Mouse (Mus musculus): ENCODE measurements around the gene En2.

Gene En2

GRCm38 (mm10) chr5:28161383-28161937 is 4.0 kb upstream of the En2 start:
- DNase-seq: no peak

- peak; percentile 60 for DNase-seq
Measured at GRCm38 (mm10) chr5:28161938-28162402, 3.5 kb upstream of the En2 start.

- DNase-seq: no peak
Measured at GRCm38 (mm10) chr5:28163926-28164325, 1.6 kb upstream of the En2 start.

GRCm38 (mm10) chr5:28166256-28167231 is 1.1 kb downstream of the En2 start:
- peak; percentile 68 for DNase-seq

GRCm38 (mm10) chr5:28167611-28168252 is 2.2 kb downstream of the En2 start:
- peak; percentile 76 for DNase-seq

GRCm38 (mm10) chr5:28168253-28169165 is 3.0 kb downstream of the En2 start:
- DNase-seq: peak; percentile 51

GRCm38 (mm10) chr5:28169166-28169801 is 3.8 kb downstream of the En2 start:
- no peak for DNase-seq

GRCm38 (mm10) chr5:28170081-28170480 is 4.6 kb downstream of the En2 start:
- peak; percentile 36 for DNase-seq

- DNase-seq: peak; percentile 70
Measured at GRCm38 (mm10) chr5:28170892-28171291, 5.4 kb downstream of the En2 start.

- DNase-seq: no peak
Measured at GRCm38 (mm10) chr5:28171667-28172066, 6.2 kb downstream of the En2 start.

GRCm38 (mm10) chr5:28172261-28172920 is 6.9 kb downstream of the En2 start:
- DNase-seq: no peak

GRCm38 (mm10) chr5:28172921-28173670 is 7.6 kb downstream of the En2 start:
- DNase-seq: no peak

- no peak for DNase-seq
Measured at GRCm38 (mm10) chr5:28173674-28174073, 8.2 kb downstream of the En2 start.

- peak; percentile 27 for DNase-seq
Measured at GRCm38 (mm10) chr5:28174086-28174485, 8.6 kb downstream of the En2 start.

GRCm38 (mm10) chr5:28174876-28175569 is 9.5 kb downstream of the En2 start:
- DNase-seq: peak; percentile 61

GRCm38 (mm10) chr5:28175570-28175919 is 10.1 kb downstream of the En2 start:
- DNase-seq: no peak

- DNase-seq: no peak
Measured at GRCm38 (mm10) chr5:28176023-28176422, 10.5 kb downstream of the En2 start.

- DNase-seq: peak; percentile 41
Measured at GRCm38 (mm10) chr5:28176585-28176984, 11.1 kb downstream of the En2 start.

- DNase-seq: no peak
Measured at GRCm38 (mm10) chr5:28178322-28178721, 12.8 kb downstream of the En2 start.

GRCm38 (mm10) chr5:28179237-28179790 is 13.8 kb downstream of the En2 start:
- DNase-seq: no peak

Data from embryo, embryonic 11 days (tissue).